Mouse (Mus musculus): ENCODE results near the gene Tmigd1.
"Not testable (repeated sequence)": the region's sequence is repeated elsewhere in the genome, so short reads cannot be mapped to it uniquely, and the experiment has no call there.

The Tmigd1 gene

GRCm38 (mm10) chr11:76898751-76899150 is 3.2 kb upstream of the Tmigd1 start:
- DNase-seq (ENCODE audit: low read depth): no peak

GRCm38 (mm10) chr11:76899758-76900738 is 1.9 kb upstream of the Tmigd1 start:
- DNase-seq (ENCODE audit: low read depth): peak; percentile 94

GRCm38 (mm10) chr11:76904340-76904739 is 2.4 kb downstream of the Tmigd1 start:
- no peak for DNase-seq (ENCODE audit: low read depth)

GRCm38 (mm10) chr11:76908651-76909050 is 6.7 kb downstream of the Tmigd1 start:
- DNase-seq (ENCODE audit: low read depth): no peak

GRCm38 (mm10) chr11:76911325-76912054 is 9.5 kb downstream of the Tmigd1 start:
- no peak for DNase-seq (ENCODE audit: low read depth)

GRCm38 (mm10) chr11:76912055-76912395 is 10.1 kb downstream of the Tmigd1 start:
- DNase-seq (ENCODE audit: low read depth): no peak

GRCm38 (mm10) chr11:76914366-76914765 is 12.4 kb downstream of the Tmigd1 start:
- no peak for DNase-seq (ENCODE audit: low read depth)

GRCm38 (mm10) chr11:76916539-76917229 is 14.7 kb downstream of the Tmigd1 start:
- DNase-seq (ENCODE audit: low read depth): peak; percentile 93

- DNase-seq (ENCODE audit: low read depth): no peak
These were observed 15.2 kb downstream of the Tmigd1 start for GRCm38 (mm10) chr11:76917230-76917548.

- peak; percentile 32 for DNase-seq (ENCODE audit: low read depth)
These were observed 18.6 kb downstream of the Tmigd1 start for GRCm38 (mm10) chr11:76920607-76921006.

GRCm38 (mm10) chr11:76924759-76925236 is 22.8 kb downstream of the Tmigd1 start, which contains the start of gene Blmh:
TSS of gene Blmh (plus strand) at chr11:76924809.
- DNase-seq (ENCODE audit: low read depth): peak; percentile 40

- DNase-seq (ENCODE audit: low read depth): not testable (repeated sequence)
These were observed 26.6 kb downstream of the Tmigd1 start for GRCm38 (mm10) chr11:76928586-76928985.

- DNase-seq (ENCODE audit: low read depth): peak; percentile 18
These were observed 31.2 kb downstream of the Tmigd1 start for GRCm38 (mm10) chr11:76933209-76933608.

GRCm38 (mm10) chr11:76936578-76936977 is 34.6 kb downstream of the Tmigd1 start:
- DNase-seq (ENCODE audit: low read depth): peak; percentile 42

- DNase-seq (ENCODE audit: low read depth): no peak
These were observed 42.9 kb downstream of the Tmigd1 start for GRCm38 (mm10) chr11:76944839-76945238.

GRCm38 (mm10) chr11:76945386-76946202 is 43.6 kb downstream of the Tmigd1 start:
- peak; percentile 86 for DNase-seq (ENCODE audit: low read depth)

GRCm38 (mm10) chr11:76946203-76946585 is 44.2 kb downstream of the Tmigd1 start:
- peak; percentile 12 for DNase-seq (ENCODE audit: low read depth)

- peak; percentile 43 for DNase-seq (ENCODE audit: low read depth)
These were observed 51.6 kb downstream of the Tmigd1 start for GRCm38 (mm10) chr11:76953536-76953935.

GRCm38 (mm10) chr11:76965703-76966102 is 63.7 kb downstream of the Tmigd1 start:
- no peak for DNase-seq (ENCODE audit: low read depth)

All from 416B (cell line).